Mouse (Mus musculus): ENCODE results near the gene Gm20696.

The Gm20696 gene

GRCm38 (mm10) chr6:99330169-99330568 is 336.4 kb downstream of the Gm20696 start:
- no peak for DNase-seq (ENCODE audit: low spot score)

- no peak for DNase-seq (ENCODE audit: low spot score)
Measured at GRCm38 (mm10) chr6:99328634-99329033, 338.0 kb downstream of the Gm20696 start.

- DNase-seq (ENCODE audit: low spot score): no peak
Measured at GRCm38 (mm10) chr6:99328146-99328545, 338.5 kb downstream of the Gm20696 start.

- DNase-seq (ENCODE audit: low spot score): no peak
Measured at GRCm38 (mm10) chr6:99327721-99328120, 338.9 kb downstream of the Gm20696 start.

GRCm38 (mm10) chr6:99325881-99326280 is 340.7 kb downstream of the Gm20696 start:
- DNase-seq (ENCODE audit: low spot score): no peak

- DNase-seq (ENCODE audit: low spot score): no peak
Measured at GRCm38 (mm10) chr6:99325461-99325860, 341.1 kb downstream of the Gm20696 start.

GRCm38 (mm10) chr6:99322132-99322904 is 344.3 kb downstream of the Gm20696 start:
- no peak for DNase-seq (ENCODE audit: low spot score)

- no peak for DNase-seq (ENCODE audit: low spot score)
Measured at GRCm38 (mm10) chr6:99320444-99320843, 346.2 kb downstream of the Gm20696 start.

- DNase-seq (ENCODE audit: low spot score): no peak
Measured at GRCm38 (mm10) chr6:99319415-99320405, 346.9 kb downstream of the Gm20696 start.

GRCm38 (mm10) chr6:99314746-99315145 is 351.9 kb downstream of the Gm20696 start:
- DNase-seq (ENCODE audit: low spot score): no peak

- no peak for DNase-seq (ENCODE audit: low spot score)
Measured at GRCm38 (mm10) chr6:99310529-99310928, 356.1 kb downstream of the Gm20696 start.

GRCm38 (mm10) chr6:99310171-99310500 is 356.5 kb downstream of the Gm20696 start:
- DNase-seq (ENCODE audit: low spot score): no peak

GRCm38 (mm10) chr6:99309466-99310170 is 357.0 kb downstream of the Gm20696 start:
- DNase-seq (ENCODE audit: low spot score): no peak

- DNase-seq (ENCODE audit: low spot score): no peak
Measured at GRCm38 (mm10) chr6:99305751-99306150, 360.8 kb downstream of the Gm20696 start.

- DNase-seq (ENCODE audit: low spot score): no peak
Measured at GRCm38 (mm10) chr6:99305236-99305635, 361.4 kb downstream of the Gm20696 start.

- DNase-seq (ENCODE audit: low spot score): no peak
Measured at GRCm38 (mm10) chr6:99302662-99303435, 363.7 kb downstream of the Gm20696 start.

GRCm38 (mm10) chr6:99301923-99302322 is 364.7 kb downstream of the Gm20696 start:
- no peak for DNase-seq (ENCODE audit: low spot score)

GRCm38 (mm10) chr6:99300235-99300634 is 366.4 kb downstream of the Gm20696 start:
- DNase-seq (ENCODE audit: low spot score): no peak

GRCm38 (mm10) chr6:99299196-99299595 is 367.4 kb downstream of the Gm20696 start:
- DNase-seq (ENCODE audit: low spot score): no peak

- no peak for DNase-seq (ENCODE audit: low spot score)
Measured at GRCm38 (mm10) chr6:99297535-99297934, 369.1 kb downstream of the Gm20696 start.

- no peak for DNase-seq (ENCODE audit: low spot score)
Measured at GRCm38 (mm10) chr6:99295495-99295894, 371.1 kb downstream of the Gm20696 start.

- DNase-seq (ENCODE audit: low spot score): no peak
Measured at GRCm38 (mm10) chr6:99289220-99289619, 377.4 kb downstream of the Gm20696 start.
